Mouse (Mus musculus): ENCODE data around the gene Teddm1a.
"Not testable (repeated sequence)": the region's sequence is repeated elsewhere in the genome, so short reads cannot be mapped to it uniquely, and the experiment has no call there.

GRCm38 (mm10) chr1:153852696-153853095, 38.8 kb upstream of the Teddm1a start:
- not testable (repeated sequence) for TF ChIP-seq GATA1, TAL1 (IDR thresholded peaks at IDR 0.05; ENCODE audit: low read length)

Measured in erythroblast, embryonic 14.5 days (primary cell).